Mouse (Mus musculus): ENCODE measurements around the gene Rnf43.

Rnf43 gene

GRCm38 (mm10) chr11:87677756-87678155 lies 15.2 kb downstream of the Rnf43 start:
- no peak for DNase-seq (ENCODE audit: low spot score)

GRCm38 (mm10) chr11:87678545-87678944 lies 16.0 kb downstream of the Rnf43 start:
- no peak for DNase-seq (ENCODE audit: low spot score)

GRCm38 (mm10) chr11:87678976-87679375 lies 16.5 kb downstream of the Rnf43 start:
- DNase-seq (ENCODE audit: low spot score) = no peak

DNA sequence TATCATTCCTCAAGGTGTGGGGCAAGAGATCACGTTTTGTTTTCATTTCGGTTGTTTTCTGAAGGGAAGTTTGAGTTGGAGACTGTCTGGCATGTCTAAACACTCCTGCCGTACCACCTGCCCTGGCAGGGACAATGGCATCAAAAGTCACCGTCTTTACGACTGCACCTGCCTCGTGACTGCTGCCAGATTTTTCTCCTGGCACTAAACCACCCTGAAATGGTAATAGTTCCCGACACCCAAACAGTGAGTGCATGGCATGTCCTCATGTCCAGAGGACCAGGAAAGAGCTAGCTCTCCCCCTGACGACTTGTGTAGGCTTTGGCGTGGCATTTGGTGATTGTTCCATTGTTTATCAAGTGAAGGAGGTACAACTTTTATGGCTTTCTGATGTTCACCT lies 18.3 kb downstream of the Rnf43 start:
- DNase-seq (ENCODE audit: low spot score) = no peak

- no peak for DNase-seq (ENCODE audit: low spot score)
Observed at GRCm38 (mm10) chr11:87682096-87682495, 19.6 kb downstream of the Rnf43 start.

DNA sequence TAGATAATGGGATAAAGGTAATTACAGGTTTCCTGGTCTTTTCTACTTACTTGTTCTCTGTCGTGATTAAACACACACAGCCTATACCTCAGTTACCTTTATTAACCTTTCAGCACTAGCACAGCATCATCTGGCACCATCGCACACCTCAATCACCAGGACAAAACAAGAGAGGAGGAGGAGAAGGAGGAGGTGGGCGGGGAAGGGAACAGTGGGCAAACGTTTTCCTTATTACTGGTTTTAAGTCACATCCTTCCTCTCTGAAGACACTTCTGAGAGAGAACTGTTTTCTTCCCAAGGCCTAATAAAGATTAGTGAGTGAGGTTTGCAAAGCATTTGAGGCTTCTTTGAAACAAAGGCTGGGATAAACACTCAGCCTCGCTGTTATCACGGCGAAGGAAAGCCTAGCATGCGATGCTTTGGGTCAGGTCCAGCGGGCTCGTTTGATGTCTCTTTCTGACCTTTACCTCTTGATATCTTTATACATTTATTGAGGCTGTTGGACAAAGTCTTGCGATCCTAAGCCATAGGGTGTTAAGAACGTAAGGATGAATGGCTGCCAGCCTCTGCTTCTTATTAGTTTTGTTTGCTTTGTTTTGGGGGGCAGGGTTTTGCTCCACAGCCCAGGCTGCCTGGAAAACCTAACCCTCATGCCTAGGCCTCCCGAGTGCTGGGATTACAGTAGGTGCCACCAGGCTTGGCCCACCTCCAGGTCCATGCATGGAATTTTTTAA lies 20.5 kb downstream of the Rnf43 start:
- no peak for DNase-seq (ENCODE audit: low spot score)

DNA sequence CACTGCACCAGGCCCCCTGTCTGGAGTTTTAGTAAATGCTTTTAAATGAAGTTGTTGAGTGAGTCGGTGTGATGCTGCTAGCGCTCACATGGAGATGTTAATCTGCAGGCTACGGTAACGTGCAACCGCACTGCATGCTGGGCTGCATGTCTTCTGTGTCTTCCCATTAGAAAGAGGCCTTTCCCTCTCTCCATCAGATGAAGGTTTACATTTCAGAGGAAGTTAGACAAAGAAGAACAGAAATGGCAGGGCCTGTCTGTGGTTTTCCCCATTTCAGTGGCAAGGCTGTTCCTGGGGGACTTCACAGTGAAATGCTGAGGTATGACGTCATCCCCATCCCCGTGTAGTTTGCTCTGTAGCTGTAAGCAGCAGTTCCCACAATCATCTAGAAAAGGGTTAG lies 23.9 kb downstream of the Rnf43 start:
- no peak for DNase-seq (ENCODE audit: low spot score)

- DNase-seq (ENCODE audit: low spot score) = no peak
Observed at GRCm38 (mm10) chr11:87687246-87688225, 25.0 kb downstream of the Rnf43 start.

DNA sequence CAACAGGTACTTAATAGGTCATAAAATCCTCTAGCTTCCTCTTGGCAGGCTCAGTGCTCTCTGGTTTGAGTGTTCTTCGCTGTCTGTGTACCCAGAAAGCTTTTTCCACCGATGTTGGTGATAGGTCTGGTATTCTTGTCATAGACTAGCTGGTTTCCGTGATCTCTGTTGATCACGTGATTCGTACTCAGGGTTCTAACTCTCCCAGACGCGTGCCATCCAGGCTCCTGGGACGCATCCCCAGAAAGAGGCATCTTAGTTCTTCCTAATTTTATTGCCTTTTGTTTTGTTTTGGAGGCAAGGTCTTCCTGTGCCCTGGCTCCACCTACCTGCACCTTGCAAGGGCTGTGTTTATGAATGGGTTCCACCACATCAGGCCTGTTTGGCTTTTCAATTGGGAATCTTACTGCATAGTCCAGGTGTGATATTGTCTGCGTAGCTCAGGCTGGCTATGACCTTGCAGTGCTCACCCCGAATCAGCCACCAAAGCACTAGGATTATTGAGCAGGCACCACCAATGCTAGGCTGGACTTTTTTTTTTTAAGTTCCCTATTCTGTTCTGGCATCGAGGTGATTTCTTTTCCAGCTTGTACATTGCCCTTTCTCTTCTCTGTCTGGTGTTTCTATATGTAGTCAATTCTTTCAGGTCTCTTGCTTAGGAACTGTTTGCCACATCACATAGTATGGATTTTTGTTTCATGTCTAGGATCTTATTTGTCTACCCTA lies 26.1 kb downstream of the Rnf43 start:
- DNase-seq (ENCODE audit: low spot score) = no peak

- no peak for DNase-seq (ENCODE audit: low spot score)
Observed at GRCm38 (mm10) chr11:87689402-87689808, 26.9 kb downstream of the Rnf43 start.

- DNase-seq (ENCODE audit: low spot score) = no peak
Observed at GRCm38 (mm10) chr11:87690054-87690740, 27.7 kb downstream of the Rnf43 start.

DNA sequence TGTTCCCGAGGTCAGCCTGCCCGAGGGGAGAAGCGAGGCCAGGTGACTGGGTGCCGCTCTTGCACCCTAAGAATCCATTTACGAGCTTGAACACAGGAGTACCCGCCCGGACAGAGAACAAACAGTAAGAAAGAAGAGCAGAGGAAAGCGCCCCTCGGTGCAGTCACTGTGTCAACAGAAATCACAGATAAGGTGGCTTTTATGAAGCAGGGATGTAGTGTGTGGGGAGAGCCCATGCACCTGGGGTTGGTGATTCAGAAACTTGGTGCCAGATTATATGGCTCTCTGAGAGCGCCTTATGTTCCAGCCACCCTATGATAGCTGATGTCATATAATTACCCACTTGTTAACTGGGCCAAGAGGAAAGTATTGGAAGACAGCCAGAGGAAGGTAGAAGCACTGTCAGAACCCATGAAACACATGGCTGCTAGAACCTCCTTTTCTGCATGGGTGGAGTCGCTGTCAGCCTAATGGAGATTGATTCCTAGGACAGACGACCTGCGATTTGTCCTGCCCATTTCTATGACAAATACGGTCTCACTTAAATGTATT lies 34.7 kb downstream of the Rnf43 start:
- DNase-seq (ENCODE audit: low spot score) = no peak

- DNase-seq (ENCODE audit: low spot score) = no peak
Observed at GRCm38 (mm10) chr11:87698126-87698525, 35.6 kb downstream of the Rnf43 start.

DNA sequence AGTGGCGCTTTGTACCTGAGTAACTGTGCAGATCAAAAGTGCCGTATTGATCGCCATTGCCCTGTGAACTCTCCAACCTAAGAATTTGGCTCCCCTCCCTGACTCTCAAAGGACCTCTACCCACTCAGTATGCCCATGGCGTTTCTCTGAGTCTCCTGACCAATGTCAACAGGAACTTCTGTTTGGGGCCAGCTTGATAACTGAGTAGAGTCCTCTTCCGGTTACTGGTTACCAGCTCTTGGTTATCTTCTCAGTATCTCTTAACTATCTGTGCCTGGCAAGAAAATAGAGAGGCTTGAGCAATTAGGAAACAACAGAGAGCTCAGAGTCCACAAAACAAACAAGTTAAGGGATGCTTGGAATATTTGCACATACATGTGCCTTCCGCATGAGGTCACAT lies 38.6 kb downstream of the Rnf43 start:
- DNase-seq (ENCODE audit: low spot score) = no peak

DNA sequence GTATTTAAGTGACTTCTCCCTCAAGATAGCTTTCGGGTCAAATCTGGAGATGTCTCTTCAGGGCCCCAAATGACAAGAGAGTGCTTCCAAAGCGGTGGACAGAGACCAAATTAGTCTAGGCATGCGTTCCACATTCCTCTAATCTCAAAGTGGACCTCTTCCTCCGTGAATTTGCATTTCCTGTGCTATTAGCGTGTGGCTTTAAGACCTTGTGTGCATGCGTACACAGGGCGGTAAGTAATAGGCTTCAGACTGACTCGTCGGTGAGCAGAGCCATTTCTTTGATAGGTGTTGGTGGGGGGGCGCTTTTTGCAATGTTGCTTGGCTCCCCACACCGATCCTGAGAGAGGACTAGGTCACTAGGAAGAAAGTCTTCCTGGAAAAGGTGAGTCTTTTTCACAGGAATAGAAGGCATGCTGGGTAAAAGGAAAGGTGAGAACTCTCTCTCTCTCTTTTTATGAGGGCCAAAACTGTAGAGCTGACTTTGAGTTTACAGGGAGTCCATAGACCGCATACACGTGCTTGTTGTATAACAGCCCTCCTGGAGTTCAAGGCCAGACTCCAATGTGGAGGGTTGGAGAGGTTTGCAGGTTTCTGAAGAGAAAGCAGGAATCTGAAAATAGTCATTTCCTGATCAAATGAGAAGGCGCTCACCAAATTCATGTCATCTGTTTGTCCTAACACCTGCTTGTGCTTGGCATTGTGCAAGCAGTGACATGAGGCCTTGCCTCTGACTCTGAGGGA lies 39.5 kb downstream of the Rnf43 start:
- no peak for DNase-seq (ENCODE audit: low spot score)

GRCm38 (mm10) chr11:87703654-87704053 lies 41.1 kb downstream of the Rnf43 start:
- no peak for DNase-seq (ENCODE audit: low spot score)

DNA sequence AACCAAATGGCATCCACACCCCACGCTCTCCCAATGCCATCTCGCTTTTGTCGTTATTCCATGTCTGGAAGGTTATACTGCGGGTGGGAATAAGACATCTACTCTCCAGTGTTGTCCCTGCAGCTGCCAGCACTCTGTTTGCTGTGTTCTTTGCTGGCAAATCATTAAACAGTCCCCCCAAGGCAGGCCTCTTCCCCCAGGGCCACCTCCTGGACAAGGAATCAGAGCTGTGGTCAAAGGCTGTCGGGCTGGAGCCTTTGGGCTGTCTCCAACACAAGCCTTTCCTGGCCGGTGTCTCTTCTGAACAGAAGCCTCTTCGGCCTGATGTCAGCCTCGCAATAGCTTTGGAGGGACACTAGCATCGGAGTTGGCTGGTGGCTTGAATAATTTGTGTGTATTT lies 41.8 kb downstream of the Rnf43 start:
- no peak for DNase-seq (ENCODE audit: low spot score)

DNA sequence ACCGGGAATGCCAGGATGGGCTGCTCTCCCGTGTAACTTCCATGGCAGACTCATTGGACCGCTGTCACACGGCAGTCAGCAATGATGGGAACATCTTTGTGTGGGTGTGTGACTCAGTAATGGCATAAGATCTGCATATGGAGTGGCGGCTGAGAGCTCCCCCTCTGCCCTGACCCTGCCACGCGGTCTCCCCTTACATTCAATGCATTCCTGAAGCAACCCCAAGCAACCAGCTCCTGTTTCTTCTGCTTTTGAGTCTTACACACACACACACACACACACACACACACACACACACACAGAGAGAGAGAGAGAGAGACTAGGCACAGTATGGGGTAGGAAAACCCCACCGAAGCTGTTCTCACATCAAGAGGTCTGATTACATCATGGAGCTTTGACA lies 45.0 kb downstream of the Rnf43 start:
- no peak for DNase-seq (ENCODE audit: low spot score)

DNA sequence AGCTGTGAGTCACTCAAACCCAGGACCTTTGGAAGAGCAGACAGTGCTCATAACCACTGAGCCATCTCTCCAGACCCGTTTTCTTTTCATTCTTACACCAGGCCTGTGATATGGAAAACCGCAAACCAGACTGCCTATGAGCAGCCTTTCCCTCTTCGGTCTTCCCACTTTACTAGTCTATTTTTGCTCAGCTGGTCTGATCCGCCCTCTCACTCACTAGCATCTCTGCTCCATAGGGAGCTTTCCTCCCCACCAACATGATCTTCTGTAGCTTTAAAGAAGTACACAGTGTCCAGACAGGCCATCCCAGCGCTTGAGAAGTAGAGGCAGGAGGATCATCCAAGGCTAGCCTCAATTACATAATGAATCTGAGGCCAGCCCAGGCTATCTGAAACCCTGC lies 46.5 kb downstream of the Rnf43 start:
- DNase-seq (ENCODE audit: low spot score) = no peak

DNA sequence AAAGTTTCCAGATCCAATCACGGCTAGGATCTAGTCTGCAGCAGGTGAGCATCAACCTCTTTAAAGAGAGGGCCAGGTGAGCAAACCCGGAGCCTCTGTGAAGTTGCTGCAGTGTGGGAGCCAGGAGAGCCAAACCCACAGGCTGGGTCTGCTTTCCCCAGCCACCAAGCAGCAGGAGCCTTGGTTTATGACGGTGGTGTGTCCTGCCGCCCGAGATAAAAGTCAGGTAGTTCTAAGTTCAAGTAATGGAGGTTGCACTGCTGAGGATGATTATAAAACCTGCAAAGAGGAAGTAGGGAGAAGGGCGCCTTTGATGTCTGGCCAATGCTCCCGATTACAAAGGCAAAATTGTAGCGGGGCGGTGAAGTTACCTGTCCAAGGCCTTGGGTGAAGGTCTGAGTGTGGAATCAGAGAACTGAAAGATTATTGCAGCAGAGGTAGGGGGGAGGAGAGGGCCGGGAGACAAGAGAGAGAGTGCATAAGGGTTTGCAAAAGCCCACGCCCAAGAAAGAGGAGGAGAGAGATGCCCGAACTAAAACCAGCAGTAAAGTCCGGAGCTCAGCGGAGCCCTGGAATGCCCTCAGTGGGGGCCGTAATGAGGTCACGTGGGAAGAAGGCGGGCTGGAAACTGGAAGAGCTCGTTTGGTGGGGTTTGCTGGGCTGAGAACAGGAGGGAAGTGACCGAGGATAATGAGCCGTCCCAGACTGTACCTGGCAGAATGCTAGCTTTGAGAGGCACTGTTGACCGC lies 47.2 kb downstream of the Rnf43 start:
- no peak for DNase-seq (ENCODE audit: low spot score)

Data from adipocyte (in vitro differentiated cells).